Mouse (Mus musculus) heart, postnatal 10 days (tissue): ENCODE measurements around the gene Pik3ca. TPM values are rescaled to one million over a fixed set of nuclear protein-coding genes. Genes with fewer than 3 reads are reported as not detected.
A peak's percentile ranks its signal among the peaks of the same experiment; 100 is the strongest.

Source experiments
- DNase-seq, 2 experiments: peaks; one replicate each; pipeline ENCODE4 v3.0.0; 2021
- intact Hi-C: fragments of 180-260 bp; cut with DNase I; formaldehyde crosslinking; loops from one replicate; pipeline ENCODE4 v1.15.1; 2025
- total RNA-seq, 2 experiments: library from RNA; stranded (reverse); gene quantifications; 2 replicates each; pipeline ENCODE4 v1.2.3; 2021

The Pik3ca gene
- total RNA-seq, 2 experiments from 2014 or later: 48.6 to 57.2 TPM

DNA sequence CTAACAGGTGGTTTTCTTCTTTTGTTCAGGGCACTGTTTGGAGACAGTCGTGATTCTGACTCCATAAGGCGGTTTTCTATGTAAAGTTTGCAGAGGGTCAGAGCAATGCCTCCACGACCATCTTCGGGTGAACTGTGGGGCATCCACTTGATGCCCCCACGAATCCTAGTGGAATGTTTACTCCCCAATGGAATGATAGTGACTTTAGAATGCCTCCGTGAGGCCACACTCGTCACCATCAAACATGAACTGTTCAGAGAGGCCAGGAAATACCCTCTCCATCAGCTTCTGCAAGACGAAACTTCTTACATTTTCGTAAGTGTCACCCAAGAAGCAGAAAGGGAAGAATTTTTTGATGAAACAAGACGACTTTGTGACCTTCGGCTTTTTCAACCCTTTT lies 38.6 kb downstream of the Pik3ca start:
- intact Hi-C loops: no loop called here
- DNase-seq: no peak

DNA sequence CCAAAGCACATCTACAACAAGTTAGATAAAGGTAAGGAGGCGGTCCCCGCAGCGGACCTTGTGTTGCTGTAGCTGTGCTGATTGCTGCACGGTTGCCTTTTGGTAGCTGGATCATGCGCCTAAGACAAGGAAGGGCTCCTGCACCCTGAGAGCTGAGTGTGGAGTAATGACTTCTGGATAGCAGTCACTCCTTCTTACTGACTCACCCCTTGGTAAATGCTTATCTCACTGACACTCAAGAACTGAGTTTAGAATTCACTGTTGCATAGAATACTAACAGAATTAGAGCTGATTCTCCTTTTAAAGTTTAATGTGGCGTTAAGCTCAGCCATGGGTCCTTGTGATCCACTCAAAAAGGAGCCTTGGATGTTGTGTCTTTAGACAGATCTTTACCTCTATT lies 39.8 kb downstream of the Pik3ca start:
- no peak for DNase-seq
- intact Hi-C loops: no loop called here

DNA sequence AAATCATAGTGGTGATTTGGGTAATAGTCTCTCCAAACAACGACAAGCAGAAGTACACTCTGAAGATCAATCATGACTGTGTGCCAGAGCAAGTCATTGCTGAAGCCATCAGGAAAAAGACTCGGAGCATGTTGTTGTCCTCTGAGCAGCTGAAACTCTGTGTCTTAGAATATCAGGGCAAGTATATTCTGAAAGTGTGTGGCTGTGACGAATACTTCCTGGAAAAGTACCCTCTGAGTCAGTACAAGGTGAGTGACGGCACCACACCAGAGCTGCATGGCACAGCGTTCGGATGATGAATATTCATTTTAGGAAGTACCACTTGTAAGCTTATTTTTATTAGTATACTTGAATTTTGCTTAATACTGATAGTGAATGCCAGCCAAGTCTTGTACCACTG lies 40.3 kb downstream of the Pik3ca start:
- intact Hi-C loops: no loop called here
- no peak for DNase-seq

DNA sequence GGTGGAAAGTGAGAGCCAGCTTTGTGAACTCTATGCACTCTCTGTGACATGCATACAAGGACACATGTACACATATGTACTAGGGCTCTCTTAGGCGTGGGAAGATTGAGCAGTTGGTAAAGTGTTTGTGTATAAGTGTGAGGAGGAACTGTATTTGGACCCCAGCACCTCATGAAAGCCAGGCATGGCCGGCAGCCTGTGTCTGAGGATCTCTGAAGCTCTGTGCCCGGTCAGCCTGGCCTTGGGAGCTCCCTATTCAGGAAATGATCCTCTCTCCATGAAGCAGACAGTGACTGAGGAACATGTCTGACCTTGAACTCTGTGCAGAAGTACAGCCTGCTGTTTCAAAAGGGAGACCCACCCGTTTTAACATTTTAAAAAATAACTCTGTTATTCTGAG lies 41.2 kb downstream of the Pik3ca start:
- DNase-seq: no peak
- intact Hi-C loops: no loop called here

DNA sequence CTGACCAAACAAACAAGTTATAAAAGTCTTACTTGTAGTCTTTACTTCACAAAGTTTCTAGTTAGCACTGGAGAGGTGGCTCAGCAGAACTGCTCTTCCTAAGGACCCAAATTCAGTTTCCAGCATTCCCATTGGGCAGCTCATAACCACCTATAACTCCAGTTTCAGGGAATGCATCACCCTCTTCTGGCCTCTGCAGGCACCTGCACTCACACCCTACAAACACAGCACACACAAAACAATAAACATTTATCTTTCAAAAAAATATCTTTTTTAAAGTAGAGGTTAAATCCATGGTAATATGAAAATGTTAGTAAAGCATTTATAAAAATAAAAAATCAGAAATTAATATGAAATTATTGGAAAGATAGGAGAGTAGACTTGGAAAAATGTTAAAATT lies 44.2 kb downstream of the Pik3ca start:
- DNase-seq: no peak
- intact Hi-C loops: no loop called here

DNA sequence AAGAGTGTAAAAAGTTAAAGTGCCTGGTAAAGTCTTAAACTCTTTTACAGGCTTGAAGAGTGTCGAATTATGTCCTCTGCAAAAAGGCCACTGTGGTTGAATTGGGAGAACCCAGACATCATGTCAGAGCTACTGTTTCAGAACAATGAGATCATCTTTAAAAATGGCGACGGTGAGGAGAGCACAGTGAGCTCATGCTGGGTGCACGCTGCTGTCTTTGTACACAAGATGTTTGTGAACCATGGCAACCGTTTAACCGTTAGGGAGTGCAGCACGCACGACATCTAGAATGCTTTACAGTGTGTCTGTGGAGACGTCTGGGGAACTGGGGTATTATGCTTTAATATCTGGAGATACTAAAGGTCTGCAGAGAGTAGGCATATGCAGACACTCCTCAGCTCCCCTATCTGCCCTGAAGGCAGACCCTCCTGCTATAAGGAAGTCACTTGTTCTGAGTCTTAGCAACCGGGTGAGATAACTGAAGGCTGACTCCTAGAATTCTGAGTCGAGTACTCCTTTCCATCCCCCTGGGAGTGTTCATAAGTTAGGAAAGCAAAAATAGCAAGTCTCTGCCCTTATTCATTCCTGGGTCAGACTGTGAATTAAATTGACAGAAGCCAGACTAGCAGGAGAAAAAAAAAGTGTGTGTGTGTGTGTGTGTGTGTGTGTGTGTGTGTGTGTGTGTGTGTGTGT lies 57.0 kb downstream of the Pik3ca start:
- peak; percentile 62 to 67 for DNase-seq
- intact Hi-C loops: loop anchor here (5.0 kb wide), 1 partner anchor 53 kb away; no protein-coding TSS in a partner anchor

DNA sequence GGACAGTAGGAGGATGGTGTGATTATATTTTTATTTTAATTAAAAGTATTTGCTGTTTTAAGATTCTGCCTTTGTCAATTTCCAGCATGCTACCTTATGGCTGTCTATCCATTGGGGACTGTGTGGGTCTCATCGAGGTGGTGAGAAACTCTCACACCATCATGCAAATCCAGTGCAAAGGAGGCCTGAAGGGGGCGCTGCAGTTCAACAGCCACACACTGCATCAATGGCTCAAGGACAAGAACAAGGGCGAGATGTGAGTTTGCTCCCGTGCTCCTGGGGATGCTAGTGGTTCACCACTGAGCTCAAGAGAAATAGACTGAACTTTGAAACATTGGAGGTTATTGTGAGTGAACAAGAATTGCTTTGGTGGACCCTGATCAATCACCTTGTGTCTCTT lies 62.3 kb downstream of the Pik3ca start:
- peak; percentile 20 to 53 for DNase-seq
- intact Hi-C loops: loop anchor here (5.0 kb wide), 1 partner anchor 48 kb away; no protein-coding TSS in a partner anchor

DNA sequence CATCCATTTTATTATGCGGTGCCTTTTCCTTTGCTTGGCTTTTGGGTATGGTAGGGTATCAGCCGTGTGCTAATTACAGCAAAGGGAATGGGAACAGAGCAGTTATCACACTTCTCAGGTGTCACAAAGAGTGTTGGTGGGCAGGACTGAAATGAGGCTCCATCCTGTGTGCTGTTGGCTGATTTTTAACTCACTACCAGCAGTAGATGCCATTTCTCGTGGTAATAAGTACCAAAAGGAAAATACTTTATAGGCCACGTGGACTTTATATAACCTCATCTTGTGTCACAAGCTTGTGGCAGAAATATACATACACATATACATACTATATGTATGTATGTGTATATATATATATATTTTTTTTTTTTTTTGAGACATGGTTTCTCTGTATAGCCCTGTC lies 69.8 kb downstream of the Pik3ca start:
- no peak for DNase-seq
- intact Hi-C loops: no loop called here

DNA sequence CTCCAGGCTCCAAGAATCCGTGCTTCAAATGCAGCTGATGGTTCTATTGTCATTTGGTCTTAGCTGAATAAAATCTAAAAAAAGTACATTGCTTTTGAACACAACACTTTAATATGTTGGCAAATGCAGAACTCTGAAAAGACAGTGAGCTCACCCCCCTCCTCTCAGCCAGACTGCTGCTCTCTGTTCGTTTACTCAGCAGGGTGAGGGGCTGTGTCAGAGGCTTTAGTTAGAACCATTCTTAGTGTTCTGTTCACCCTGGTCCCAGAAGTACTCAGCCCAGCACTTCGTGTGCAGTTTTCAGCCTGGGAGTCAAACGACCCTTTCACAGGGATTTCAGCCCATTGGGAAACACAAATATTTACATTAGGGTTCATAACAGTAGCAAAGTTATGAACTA lies 70.9 kb downstream of the Pik3ca start:
- DNase-seq: no peak
- intact Hi-C loops: no loop called here

DNA sequence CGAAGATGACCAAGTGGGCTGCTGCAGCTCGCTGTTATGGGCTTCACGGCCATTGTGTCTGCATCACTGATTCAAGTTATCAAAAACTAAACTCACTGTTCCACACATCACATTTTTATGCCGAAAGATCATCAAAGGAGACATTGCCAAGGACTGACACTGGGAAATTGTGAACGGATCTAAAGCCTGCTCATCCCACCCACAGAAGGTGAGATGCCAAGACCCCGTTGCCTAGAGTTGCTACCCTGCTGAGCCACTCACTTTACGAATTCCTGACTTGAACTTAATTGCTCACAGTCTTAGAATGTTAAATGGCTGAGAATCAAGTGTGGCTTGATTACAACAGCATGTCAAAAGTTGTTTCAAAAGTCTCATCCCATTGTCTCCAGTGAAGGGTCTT lies 73.0 kb downstream of the Pik3ca start:
- intact Hi-C loops: no loop called here
- DNase-seq: no peak

DNA sequence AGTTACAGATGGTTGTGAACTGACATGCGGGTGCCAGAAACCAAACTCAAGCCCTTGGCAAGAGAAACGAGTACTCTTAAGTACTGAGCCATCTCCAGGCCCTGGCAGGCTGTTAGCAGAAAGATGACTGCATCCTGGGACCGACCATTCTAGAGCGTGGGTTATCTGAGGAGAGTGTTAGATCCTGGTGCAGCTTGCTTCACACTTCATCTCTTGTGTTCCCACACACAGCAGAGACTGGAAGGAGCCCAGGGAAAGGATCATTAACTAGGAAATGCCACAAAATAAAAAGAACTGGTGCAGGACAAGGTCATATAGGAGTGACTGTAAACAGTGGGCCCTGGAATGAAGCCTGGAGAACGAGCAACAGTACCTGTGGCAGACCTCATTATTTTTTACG lies 73.6 kb downstream of the Pik3ca start:
- DNase-seq: peak; percentile 31 to 32
- intact Hi-C loops: no loop called here

DNA sequence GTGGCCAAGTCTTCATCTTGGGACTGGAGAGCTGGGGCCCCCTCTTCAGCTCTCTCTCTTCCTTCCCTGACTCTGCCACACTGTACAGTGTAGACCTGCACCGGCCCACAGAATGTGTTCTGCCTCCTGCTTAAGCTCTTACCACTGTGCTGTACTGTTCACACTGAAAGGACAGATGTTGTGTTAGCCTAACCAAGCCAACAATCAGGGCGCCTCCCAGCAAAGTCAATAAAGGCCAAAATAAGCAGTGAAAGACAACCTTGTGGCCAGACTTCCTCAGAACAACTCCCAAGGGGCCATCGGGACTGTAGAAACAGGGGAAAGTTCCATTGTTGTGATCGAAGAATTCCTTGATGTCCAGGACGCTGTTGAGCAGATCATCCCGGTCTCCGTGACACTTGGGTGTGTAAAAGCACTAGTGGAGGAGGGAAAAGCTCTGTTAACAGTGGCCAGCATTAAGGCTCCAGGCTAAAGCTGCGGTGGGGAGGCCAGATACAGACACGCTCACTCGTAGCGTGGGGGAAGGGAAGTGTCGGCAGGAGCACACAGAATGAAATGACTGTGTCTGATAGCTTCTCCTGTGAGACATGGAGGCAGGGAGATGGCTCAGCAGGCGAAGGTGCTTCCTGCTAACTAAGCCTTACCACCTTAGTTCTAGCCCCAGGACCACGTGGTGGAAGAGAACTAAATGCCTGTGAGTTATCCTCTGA lies 74.9 kb downstream of the Pik3ca start:
- intact Hi-C loops: loop anchor here (2.0 kb wide), 1 partner anchor 36 kb away; no protein-coding TSS in a partner anchor
- DNase-seq: peak; percentile 57 to 60

DNA sequence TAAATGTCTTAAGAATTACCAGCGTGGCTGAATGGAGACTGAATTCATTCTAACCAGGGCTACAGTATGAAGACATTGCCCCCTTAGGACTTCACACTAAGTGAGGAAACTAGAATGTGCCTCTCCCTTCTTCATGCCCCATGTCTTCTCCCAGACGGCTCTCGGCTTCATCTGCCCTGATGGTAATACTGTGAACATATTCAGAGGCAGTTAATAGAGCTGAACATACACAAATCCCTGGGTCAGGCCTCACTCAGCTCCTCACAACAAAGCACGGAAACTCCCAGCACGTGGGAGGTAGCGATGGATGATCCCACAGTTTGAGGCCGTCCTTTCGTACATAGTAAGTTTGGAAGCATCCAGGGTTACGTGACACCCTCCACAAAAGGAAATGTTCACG lies 75.7 kb downstream of the Pik3ca start:
- intact Hi-C loops: loop anchor here (2.0 kb wide), 1 partner anchor 36 kb away; no protein-coding TSS in a partner anchor
- no peak for DNase-seq

DNA sequence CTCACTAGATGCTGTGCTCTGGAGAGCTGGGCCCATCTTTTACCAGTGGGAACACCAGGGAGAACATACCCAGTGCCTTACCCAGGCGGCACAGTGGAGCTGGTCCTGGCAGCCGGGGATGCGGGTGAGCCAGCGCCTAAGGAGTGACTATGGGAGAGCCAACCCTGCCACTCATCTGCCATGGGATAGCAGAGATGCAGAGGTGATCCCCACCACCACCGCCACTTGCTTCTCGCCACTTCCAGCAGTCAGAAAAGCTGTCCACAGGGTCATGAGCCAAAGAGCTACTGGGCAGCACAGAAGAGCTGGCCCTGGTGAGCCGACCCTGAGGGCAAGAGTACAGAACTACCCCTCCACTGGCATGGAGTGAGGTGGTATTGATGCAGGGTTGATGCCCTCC lies 82.5 kb downstream of the Pik3ca start:
- intact Hi-C loops: no loop called here
- DNase-seq: no peak

DNA sequence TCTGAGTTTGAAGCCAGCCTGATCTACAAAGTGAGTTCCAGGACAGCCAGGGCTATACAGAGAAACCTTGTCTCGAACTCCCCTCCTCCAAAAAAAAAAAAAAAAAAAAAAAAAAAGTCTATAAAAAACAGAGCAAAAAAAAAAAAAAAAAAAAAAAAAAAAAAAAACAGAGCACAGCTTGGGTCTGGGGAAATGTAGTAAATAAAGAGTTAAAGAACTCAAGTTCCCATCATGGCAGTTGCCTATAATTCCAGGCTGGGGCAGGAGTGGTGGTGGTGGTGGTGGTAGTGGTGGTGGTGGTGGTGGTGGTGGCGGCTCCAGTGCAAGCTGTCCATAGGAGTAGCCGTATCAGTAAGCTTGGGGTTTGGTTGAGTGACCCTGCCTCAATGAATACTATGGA lies 85.6 kb downstream of the Pik3ca start:
- DNase-seq: no peak
- intact Hi-C loops: no loop called here

DNA sequence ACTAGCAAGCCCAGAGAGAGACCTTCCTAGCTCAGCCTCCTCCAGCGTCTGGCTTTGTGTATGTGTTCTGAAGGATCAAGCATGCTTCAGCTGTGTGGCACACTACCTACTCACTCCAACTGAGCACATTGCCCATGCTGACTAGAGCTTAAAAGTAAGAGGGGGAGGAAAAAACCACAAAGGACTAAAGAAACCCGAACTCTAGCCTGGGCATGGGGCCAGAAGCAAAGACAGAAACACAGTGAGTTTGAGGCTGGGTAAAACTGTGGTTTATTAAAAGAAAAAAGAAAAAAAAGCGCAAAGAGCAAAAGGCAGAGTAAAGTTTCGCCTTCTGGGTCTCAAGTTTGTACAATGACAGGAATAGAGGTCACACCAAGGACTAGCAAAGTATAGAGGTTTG lies 89.1 kb downstream of the Pik3ca start:
- intact Hi-C loops: no loop called here

DNA sequence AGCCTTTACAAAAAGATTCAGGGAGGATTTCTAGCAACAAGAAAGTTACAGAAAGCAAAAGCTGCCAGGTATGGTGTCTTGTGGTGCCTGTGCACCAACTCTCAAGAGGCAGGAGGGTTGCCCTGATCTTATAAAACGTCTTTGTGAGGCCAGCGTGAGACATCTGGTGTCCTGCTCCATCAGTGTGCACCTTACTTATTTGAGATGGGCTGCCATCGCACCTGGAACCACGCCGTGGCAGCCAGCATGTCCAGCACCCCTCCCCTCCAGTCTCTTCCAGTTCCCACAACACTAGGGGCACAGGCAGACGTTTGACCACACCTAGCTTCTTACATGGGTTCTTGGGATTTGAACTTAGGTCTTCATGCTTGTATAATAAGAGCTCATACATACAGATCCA lies 90.7 kb downstream of the Pik3ca start:
- no peak for DNase-seq
- intact Hi-C loops: no loop called here

More for the DNA sequence above, 89.1 kb downstream of the Pik3ca start:
- no peak for DNase-seq

DNA sequence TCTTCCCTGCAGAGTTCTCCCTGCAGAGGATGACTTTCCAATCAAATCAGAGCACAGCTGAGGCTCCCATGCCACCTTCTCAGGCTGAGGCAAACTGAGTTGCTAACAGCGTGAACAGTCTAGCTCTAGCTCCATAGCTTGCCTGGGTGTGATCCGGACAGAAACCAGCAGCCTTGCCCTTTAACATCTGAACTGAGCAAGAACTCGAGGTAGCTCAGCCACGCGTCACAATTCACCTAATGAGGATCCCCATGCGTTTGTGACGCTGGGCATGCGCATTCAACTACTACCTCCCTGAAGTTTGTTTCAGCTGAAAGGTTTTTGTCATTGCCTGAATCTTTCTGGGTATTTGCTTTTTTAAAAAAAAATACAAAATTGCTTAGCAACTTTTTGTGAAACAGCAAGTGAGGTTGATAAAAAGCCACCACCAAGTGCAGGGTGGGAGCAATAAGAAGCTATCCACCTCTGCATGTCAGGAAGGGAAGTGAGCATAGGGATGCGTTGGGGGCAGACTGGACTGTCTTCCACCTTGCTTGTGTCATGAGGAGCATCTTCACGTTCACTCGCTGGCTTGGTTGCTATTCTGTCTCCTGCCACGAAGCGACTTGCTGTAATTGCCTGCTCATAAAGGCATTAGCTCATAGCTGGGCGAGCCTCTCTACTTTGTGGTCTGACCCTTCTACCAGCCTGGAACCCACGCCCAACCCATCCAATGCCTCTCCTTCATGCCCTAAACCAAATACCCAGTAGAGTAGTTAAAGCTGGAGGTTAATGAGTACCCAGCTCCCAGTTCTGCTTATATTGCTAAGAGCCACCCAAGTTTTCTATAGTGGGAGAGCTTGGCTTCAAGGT lies 92.8 kb downstream of the Pik3ca start:
- intact Hi-C loops: no loop called here
- no peak for DNase-seq

DNA sequence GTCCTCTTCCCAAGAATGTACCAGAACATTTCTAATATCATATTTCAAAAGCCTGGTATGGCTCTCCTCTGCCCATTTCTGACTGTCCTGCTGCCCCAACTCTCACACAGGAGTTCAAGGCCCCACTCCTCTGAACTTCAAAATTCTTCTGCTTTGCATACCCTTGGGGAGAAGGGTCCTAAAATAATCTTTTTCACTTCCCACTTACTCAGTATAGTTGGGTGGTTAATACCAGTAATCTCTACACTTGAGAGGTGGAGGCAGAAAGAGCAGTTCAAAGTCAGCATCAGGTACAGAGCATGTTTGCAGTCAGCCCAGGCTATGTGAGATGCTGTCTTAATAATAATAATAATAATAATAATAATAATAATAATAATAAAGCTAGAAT lies 93.5 kb downstream of the Pik3ca start:
- intact Hi-C loops: no loop called here
- no peak for DNase-seq

DNA sequence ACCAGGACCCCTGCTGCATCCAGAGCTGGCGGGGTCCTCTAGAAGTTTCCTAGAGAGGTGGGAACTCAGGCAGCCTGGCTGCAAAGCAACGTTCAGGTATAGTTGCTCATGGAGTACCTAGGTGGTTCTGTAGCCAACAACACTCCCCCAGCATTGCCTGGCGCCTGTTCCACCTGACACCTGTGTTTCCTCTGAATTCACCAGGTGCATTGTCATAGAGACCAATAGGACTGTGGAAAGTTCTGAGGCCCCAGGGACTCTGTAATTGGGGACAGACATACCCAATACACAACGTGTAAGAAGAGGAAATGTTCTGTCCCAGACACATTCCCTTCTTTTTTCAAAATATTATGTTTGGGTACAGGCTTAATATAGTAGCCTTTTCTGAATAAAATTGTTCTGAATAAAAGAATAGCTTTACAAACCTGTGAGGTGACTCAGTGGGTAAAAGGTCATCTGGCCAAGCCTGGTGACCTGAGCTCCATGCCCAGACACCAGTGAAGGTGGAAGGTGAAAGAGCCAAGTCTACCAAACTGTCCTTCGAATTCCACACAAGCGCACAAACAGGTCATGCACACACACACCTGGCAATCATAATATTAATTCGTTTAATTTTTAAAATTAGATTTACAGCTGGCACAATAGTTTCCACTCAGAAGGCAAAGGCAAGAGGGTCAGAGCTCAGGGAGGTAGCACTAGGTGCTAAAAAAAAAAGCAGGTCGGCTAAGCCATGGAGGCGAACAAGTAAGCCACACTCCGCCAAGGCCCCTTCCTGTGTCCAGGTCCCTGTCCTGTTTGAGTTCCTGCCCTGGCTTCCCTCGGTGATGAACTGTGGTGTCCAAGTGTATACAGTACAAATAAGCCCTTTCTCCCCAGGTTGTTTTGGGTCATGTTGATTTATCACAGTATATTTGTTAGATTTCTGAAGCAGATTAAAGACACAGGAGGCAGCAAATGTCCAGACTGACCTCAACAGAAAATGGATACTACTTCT lies 94.9 kb downstream of the Pik3ca start, which contains the start of gene Kcnmb3:
Gene Kcnmb3, minus strand, starts transcription at position 135 of the 994 bp plus-strand sequence.
- intact Hi-C loops: no loop called here
- DNase-seq: no peak
